Mouse (Mus musculus) hindbrain, postnatal 0 days (tissue): ENCODE results near the gene Zfp780b. TPM values are rescaled to one million over a fixed set of nuclear protein-coding genes. Genes with fewer than 3 reads are reported as not detected.
"Not testable (repeated sequence)": the region's sequence is repeated elsewhere in the genome, so short reads cannot be mapped to it uniquely, and the experiment has no call there.

ENCODE experiments used
- ATAC-seq: fragments of 200-750 bp; cut with Nextera tagmentation; 2 replicates; pipeline ENCODE4 v1.8.0; 2017; ENCODE audit warnings: mild to moderate bottlenecking, moderate TSS enrichment, moderate library complexity
- DNase-seq: peaks from one replicate; pipeline ENCODE4 v3.0.0-alpha.2; 2015; ENCODE audit warnings: low spot score
- H3K27ac ChIP-seq: fragments of 300-500 bp; sonication (generic); 2 replicates; pipeline ENCODE4 v1.5.1; 2014; ENCODE audit warnings: mild to moderate bottlenecking
- H3K27me3 ChIP-seq: fragments of 300-500 bp; sonication (generic); 2 replicates; pipeline ENCODE4 v1.6.1; 2014; ENCODE audit warnings: low read length, mixed read lengths; ENCODE audit not compliant: insufficient read depth
- H3K36me3 ChIP-seq: fragments of 300-500 bp; sonication (generic); 2 replicates; pipeline ENCODE4 v1.6.1; 2014; ENCODE audit warnings: low read length, mixed read lengths; ENCODE audit not compliant: insufficient read depth
- H3K4me1 ChIP-seq: fragments of 300-500 bp; sonication (generic); 2 replicates; pipeline ENCODE4 v1.6.1; 2014; ENCODE audit warnings: antibody characterized with exemption, low read length, mixed read lengths; ENCODE audit not compliant: insufficient read depth
- H3K4me2 ChIP-seq: fragments of 300-500 bp; sonication (generic); 2 replicates; pipeline ENCODE4 v1.6.1; 2014; ENCODE audit warnings: low read depth, mild to moderate bottlenecking, low read length, moderate library complexity, mixed read lengths
- H3K4me3 ChIP-seq: fragments of 300-500 bp; sonication (generic); 2 replicates; pipeline ENCODE4 v1.5.1; 2014; ENCODE audit warnings: low read length
- H3K9ac ChIP-seq: fragments of 300-500 bp; sonication (generic); replicated peaks from 2 replicates; pipeline ENCODE4 v1.6.1; 2014; ENCODE audit warnings: mild to moderate bottlenecking, low read length, moderate library complexity, mixed read lengths
- H3K9me3 ChIP-seq: fragments of 300-500 bp; sonication (generic); 2 replicates; pipeline ENCODE4 v1.6.1; 2016; ENCODE audit warnings: low read length, mixed read lengths
- CTCF ChIP-seq: IDR thresholded peaks from 2 replicates; pipeline ENCODE4 v1.5.1; 2016; ENCODE audit warnings: antibody characterized with exemption, control low read depth, low read depth
- WGBS: fragments of 180-500 bp; shearing (Covaris S2); extraction: QIAGEN DNeasy Blood & Tissue Kit; methylation state at CpG from one replicate; pipeline ENCODE4 v1.1.7; 2014; 5-methylcytosine and 5-hydroxymethylcytosine counted together
- polyA plus RNA-seq: library from polyadenylated mRNA; unstranded; fragments of >200 nt; fragmentation: Nextera tagmentation; extraction: Ambion mirVana; gene quantifications from 2 replicates; pipeline ENCODE4 v1.2.1, GENCODE M21; 2015
- total RNA-seq: library from RNA; depleted of rRNA; stranded (reverse); fragments of >200 nt; gene quantifications from 2 replicates; pipeline ENCODE4 v1.2.3, GENCODE M21; 2014; rRNA removed

The Zfp780b gene
- total RNA-seq (16.6 and 18.0 TPM in 2 replicates), polyA plus RNA-seq (18.4 and 18.9 TPM in 2 replicates)

GRCm38 (mm10) chr7:27978683-27979528 is at the start of gene Zfp780b:
TSS of gene Zfp780b (minus strand) at chr7:27979171.
- 1% methylated on average over 29 of the region's 29 CpGs for WGBS
- no peaks in the 10 kb centered on the region for H3K27me3 ChIP-seq
- ATAC-seq, result peak; percentile 92

GRCm38 (mm10) chr7:28014445-28014810 is 35.5 kb upstream of the Zfp780b start:
- WGBS, result 19% methylated on average over 7 of the region's 7 CpGs

More at GRCm38 (mm10) chr7:27978683-27979528, at the start of gene Zfp780b:
- H3K4me2 ChIP-seq, result peak within 1 kb of the TSS; percentile 94
- H3K4me3 ChIP-seq, result peak within 1 kb of the TSS; percentile 87
- peaks cover 10% of the 10 kb centered on the region; the same call in 1 of the 2 replicates for H3K4me1 ChIP-seq
- H3K9me3 ChIP-seq, result peaks cover 11% of the 10 kb centered on the region
- TF ChIP-seq CTCF, result peak; percentile 18; the same call in 1 of the 2 replicates
- H3K36me3 ChIP-seq, result no peaks in the 10 kb centered on the region
- peak within 1 kb of the TSS; percentile 82 for H3K27ac ChIP-seq
- peak within 1 kb of the TSS; percentile 87 for H3K9ac ChIP-seq
- peak; percentile 80 for DNase-seq

GRCm38 (mm10) chr7:28013549-28014444 is 34.8 kb upstream of the Zfp780b start, which contains the start of gene Zfp850:
TSS of gene Zfp850 (minus strand) at chr7:28014115.
- ATAC-seq (peak; percentile 95), DNase-seq (peak; percentile 86)
- no peaks in the 10 kb centered on the region for H3K4me1 ChIP-seq
- H3K27ac ChIP-seq, result peak within 1 kb of the TSS; percentile 60
- H3K9ac ChIP-seq, result peak within 1 kb of the TSS; percentile 75
- no peaks in the 10 kb centered on the region for H3K36me3 ChIP-seq
- H3K4me2 ChIP-seq, result peak within 1 kb of the TSS; percentile 92
- TF ChIP-seq CTCF, result no peak
- H3K27me3 ChIP-seq, result no peaks in the 10 kb centered on the region
- WGBS, result 1% methylated on average over 47 of the region's 47 CpGs
- H3K9me3 ChIP-seq, result no peaks in the 10 kb centered on the region
- H3K4me3 ChIP-seq, result peak within 1 kb of the TSS; percentile 67

More at GRCm38 (mm10) chr7:28014445-28014810, 35.5 kb upstream of the Zfp780b start:
- H3K4me1 ChIP-seq, result no peaks in the 10 kb centered on the region
- peak overlapping the region; percentile 67 for H3K4me3 ChIP-seq
- ATAC-seq (no peak), DNase-seq (no peak)
- no peaks in the 10 kb centered on the region for H3K9me3 ChIP-seq
- TF ChIP-seq CTCF, result no peak
- no peaks in the 10 kb centered on the region for H3K36me3 ChIP-seq
- peak overlapping the region; percentile 60; the same call in 1 of the 2 replicates for H3K27ac ChIP-seq
- peak overlapping the region; percentile 75 for H3K9ac ChIP-seq
- no peaks in the 10 kb centered on the region for H3K27me3 ChIP-seq
- peak overlapping the region; percentile 92 for H3K4me2 ChIP-seq

- H3K9ac ChIP-seq, result no peak overlapping the region
- H3K4me2 ChIP-seq, result no peak overlapping the region
- H3K27me3 ChIP-seq, result no peaks in the 10 kb centered on the region
- DNase-seq, result no peak
- no peaks in the 10 kb centered on the region for H3K9me3 ChIP-seq
- no peak overlapping the region for H3K4me3 ChIP-seq
- no peak overlapping the region for H3K27ac ChIP-seq
- ATAC-seq, result no peak
- 94% methylated on average over 3 of the region's 3 CpGs for WGBS
- no peaks in the 10 kb centered on the region for H3K4me1 ChIP-seq
- H3K36me3 ChIP-seq, result peaks cover 3% of the 10 kb centered on the region; the same call in 1 of the 2 replicates
- no peak for TF ChIP-seq CTCF
These were observed 31.3 kb upstream of the Zfp780b start for GRCm38 (mm10) chr7:28010271-28010670.

GRCm38 (mm10) chr7:27982197-27982596 is 3.2 kb upstream of the Zfp780b start:
- Histone ChIP-seq H3K4me2 (no peak overlapping the region), H3K27ac (no peak overlapping the region), H3K4me1 (peaks cover 10% of the 10 kb centered on the region; the same call in 1 of the 2 replicates), H3K9me3 (peaks cover 28% of the 10 kb centered on the region), H3K27me3 (no peaks in the 10 kb centered on the region), H3K9ac (no peak overlapping the region), H3K36me3 (no peaks in the 10 kb centered on the region), H3K4me3 (no peak overlapping the region)
- no peak for ATAC-seq
- DNase-seq, result no peak
- 86% methylated on average over 2 of the region's 2 CpGs for WGBS
- no peak for TF ChIP-seq CTCF

- not testable (repeated sequence) for H3K36me3 ChIP-seq, H3K4me1 ChIP-seq, H3K27ac ChIP-seq, ATAC-seq, H3K9me3 ChIP-seq, H3K27me3 ChIP-seq, DNase-seq, H3K4me2 ChIP-seq, H3K4me3 ChIP-seq, H3K9ac ChIP-seq
- WGBS, result 92% methylated on average over 13 of the region's 13 CpGs
These were observed 29.5 kb downstream of the Zfp780b start for GRCm38 (mm10) chr7:27949451-27949850.
